Mouse (Mus musculus): ENCODE data around the gene Pax6. TPM values are rescaled to one million over a fixed set of nuclear protein-coding genes. Genes with fewer than 3 reads are reported as not detected.
A peak's percentile ranks its signal among the peaks of the same experiment; 100 is the strongest.

Pax6 gene
- total RNA-seq, 2 experiments from 2014 or later: not detected

GRCm38 (mm10) chr2:105671798-105672595, 3.3 kb downstream of the Pax6 start:
- no peak for DNase-seq

- no peak for DNase-seq
Observed at GRCm38 (mm10) chr2:105672596-105672960, 3.9 kb downstream of the Pax6 start.

- DNase-seq: no peak
Observed at GRCm38 (mm10) chr2:105673054-105673453, 4.4 kb downstream of the Pax6 start.

- DNase-seq: peak; percentile 43
Observed at GRCm38 (mm10) chr2:105673631-105674060, 4.9 kb downstream of the Pax6 start.

GRCm38 (mm10) chr2:105674061-105674874, 5.6 kb downstream of the Pax6 start:
- no peak for DNase-seq

GRCm38 (mm10) chr2:105674875-105675729, 6.4 kb downstream of the Pax6 start:
- peak; percentile 30 for DNase-seq

GRCm38 (mm10) chr2:105675730-105676079, 7.0 kb downstream of the Pax6 start:
- DNase-seq: no peak

GRCm38 (mm10) chr2:105676080-105676908, 7.6 kb downstream of the Pax6 start:
- no peak for DNase-seq

GRCm38 (mm10) chr2:105676909-105677433, 8.3 kb downstream of the Pax6 start:
- DNase-seq: no peak

- DNase-seq: no peak
Observed at GRCm38 (mm10) chr2:105677434-105678105, 8.9 kb downstream of the Pax6 start.

GRCm38 (mm10) chr2:105678306-105678705, 9.6 kb downstream of the Pax6 start:
- DNase-seq: no peak

- DNase-seq: no peak
Observed at GRCm38 (mm10) chr2:105678880-105679321, 10.2 kb downstream of the Pax6 start.

- no peak for DNase-seq
Observed at GRCm38 (mm10) chr2:105679331-105679730, 10.6 kb downstream of the Pax6 start.

GRCm38 (mm10) chr2:105680146-105680998, 11.7 kb downstream of the Pax6 start:
- no peak for DNase-seq

- no peak for DNase-seq
Observed at GRCm38 (mm10) chr2:105680999-105681710, 12.5 kb downstream of the Pax6 start.

- DNase-seq: no peak
Observed at GRCm38 (mm10) chr2:105682011-105682501, 13.4 kb downstream of the Pax6 start.

GRCm38 (mm10) chr2:105682634-105683351, 14.1 kb downstream of the Pax6 start:
- DNase-seq: no peak
